Mouse (Mus musculus): ENCODE measurements around the gene Hist3h2a. TPM values are rescaled to one million over a fixed set of nuclear protein-coding genes. Genes with fewer than 3 reads are reported as not detected.
A peak's percentile ranks its signal among the peaks of the same experiment; 100 is the strongest.

Hist3h2a gene
- total RNA-seq, 4 experiments from 2014 or later = 54.1 to 63.0 (median 57.1) TPM

DNA sequence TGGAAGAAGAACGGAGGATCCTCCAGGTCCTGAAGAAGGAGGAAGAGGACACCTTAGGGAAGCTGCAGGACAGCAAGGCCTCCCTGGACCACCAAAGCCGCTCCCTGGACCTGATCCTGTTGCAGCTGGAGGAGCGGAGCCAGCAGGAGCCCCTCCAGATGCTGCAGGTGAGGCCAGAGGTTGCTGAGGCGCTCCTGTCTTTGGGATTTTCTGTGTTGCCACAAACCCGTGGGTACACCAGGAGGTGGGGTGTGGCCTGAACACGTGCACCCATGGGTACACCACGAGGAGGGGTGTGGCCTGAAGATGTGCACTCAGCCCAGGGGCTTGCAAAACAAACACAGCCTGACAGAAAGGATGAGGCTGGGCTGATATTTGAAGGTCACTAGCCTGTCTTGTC lies 14.1 kb downstream of the Hist3h2a start:
- no peak for DNase-seq (ENCODE audit: low spot score in 2 of 2)

DNA sequence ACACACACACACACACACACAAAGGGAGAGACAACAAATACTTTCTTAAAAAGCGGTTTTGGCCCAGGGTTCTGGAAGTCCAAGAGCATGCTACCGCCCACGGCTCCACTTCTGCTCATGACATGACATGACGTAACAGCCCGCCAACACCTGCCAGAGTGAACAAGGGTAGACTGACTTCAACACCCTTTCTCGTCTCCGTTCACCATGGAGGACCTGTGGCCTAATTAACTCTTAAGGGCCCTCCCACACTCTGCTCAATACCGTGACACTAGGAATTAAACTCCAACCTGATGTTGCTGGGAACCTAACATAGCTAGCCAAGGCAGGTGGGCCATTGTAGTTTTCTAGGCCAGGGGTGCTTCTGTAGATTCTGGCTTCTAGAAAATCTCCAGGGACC lies 14.5 kb downstream of the Hist3h2a start:
- no peak for DNase-seq (ENCODE audit: low spot score in 2 of 2)

DNA sequence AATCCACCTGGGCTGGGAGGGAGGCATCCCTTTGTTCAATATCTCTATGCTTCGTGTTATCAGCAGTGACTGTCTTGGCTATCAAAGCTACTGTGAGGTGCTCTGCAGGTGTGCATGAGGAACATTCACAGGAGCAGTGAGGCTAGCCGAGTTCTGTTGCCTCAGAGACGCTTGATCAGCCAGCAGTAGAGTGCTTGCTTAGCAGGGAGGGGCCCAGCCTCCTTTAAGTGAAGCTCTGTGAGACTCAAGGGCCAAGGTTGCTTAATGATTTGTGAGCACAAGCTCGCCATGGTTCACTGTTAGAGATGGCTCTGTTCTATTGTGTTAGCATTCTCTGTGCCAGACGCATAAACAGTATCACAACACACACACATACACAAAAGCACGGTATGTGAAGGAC lies 15.2 kb downstream of the Hist3h2a start:
- no peak for DNase-seq (ENCODE audit: low spot score in 2 of 2)

- no peak for DNase-seq (ENCODE audit: low spot score in 2 of 2)
Measured at GRCm38 (mm10) chr11:58970831-58971530, 16.5 kb downstream of the Hist3h2a start.

- DNase-seq (ENCODE audit: low spot score in 2 of 2) = no peak
Measured at GRCm38 (mm10) chr11:58971796-58972195, 17.3 kb downstream of the Hist3h2a start.

GRCm38 (mm10) chr11:58974414-58974813 lies 19.9 kb downstream of the Hist3h2a start:
- no peak for DNase-seq (ENCODE audit: low spot score in 2 of 2)

- DNase-seq (ENCODE audit: low spot score in 2 of 2) = no peak
Measured at GRCm38 (mm10) chr11:58977150-58977549, 22.7 kb downstream of the Hist3h2a start.

- no peak for DNase-seq (ENCODE audit: low spot score in 2 of 2)
Measured at GRCm38 (mm10) chr11:58977607-58978026, 23.1 kb downstream of the Hist3h2a start.

DNA sequence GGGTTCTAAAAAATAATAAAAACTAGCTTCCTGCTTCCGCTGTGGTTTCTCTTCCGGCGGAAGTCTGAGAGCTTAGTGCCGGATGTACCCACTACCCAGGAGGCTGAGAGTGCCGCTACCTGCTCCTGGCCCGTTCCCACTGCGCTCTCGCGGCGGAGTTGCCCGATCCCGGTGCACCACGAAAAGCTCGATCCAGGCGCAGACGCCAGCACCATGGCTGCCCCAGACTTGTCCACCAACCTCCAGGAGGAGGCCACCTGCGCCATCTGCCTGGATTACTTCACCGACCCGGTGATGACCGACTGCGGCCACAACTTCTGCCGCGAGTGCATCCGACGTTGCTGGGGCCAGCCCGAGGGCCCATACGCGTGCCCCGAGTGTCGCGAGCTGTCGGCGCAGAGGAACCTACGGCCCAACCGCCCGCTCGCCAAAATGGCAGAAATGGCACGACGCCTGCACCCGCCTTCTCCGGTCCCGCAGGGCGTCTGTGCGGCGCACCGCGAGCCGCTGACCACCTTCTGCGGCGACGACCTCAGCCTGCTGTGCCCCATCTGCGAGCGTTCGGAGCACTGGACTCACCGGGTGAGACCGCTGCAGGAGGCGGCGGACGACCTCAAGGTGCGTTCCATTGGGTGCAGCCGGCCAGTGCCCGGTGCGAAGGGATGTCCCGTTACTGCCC lies 23.7 kb downstream of the Hist3h2a start, which contains the start of gene Trim11:
Gene Trim11, plus strand, starts transcription at position 67 of the 679 bp plus-strand sequence.
- no peak for DNase-seq (ENCODE audit: low spot score in 2 of 2)

- no peak for DNase-seq (ENCODE audit: low spot score in 2 of 2)
Measured at GRCm38 (mm10) chr11:58978706-58979030, 24.2 kb downstream of the Hist3h2a start.

- no peak for DNase-seq (ENCODE audit: low spot score in 2 of 2)
Measured at GRCm38 (mm10) chr11:58979183-58979582, 24.7 kb downstream of the Hist3h2a start.

DNA sequence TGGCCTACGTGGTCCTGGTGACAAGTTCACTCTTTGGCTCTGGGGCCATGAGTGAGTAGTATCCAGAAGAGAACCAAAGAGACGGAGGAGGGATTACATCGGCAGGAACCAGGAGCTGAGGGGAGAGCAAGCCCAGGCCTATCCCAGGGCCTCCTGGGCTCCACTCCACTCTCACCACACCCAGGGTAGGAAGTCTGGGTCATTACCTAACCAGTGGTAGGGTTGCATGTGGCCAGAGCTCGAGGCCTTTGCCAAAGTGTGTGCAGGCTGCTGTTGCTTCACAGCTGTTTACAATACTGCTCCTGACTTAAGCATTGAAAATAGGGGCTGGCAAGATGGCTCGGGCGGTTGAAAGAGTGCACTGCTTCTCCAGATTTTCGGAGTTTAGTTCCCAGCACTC lies 25.2 kb downstream of the Hist3h2a start:
- no peak for DNase-seq (ENCODE audit: low spot score in 2 of 2)

GRCm38 (mm10) chr11:58980381-58980990 lies 26.0 kb downstream of the Hist3h2a start:
- DNase-seq (ENCODE audit: low spot score in 2 of 2) = no peak

DNA sequence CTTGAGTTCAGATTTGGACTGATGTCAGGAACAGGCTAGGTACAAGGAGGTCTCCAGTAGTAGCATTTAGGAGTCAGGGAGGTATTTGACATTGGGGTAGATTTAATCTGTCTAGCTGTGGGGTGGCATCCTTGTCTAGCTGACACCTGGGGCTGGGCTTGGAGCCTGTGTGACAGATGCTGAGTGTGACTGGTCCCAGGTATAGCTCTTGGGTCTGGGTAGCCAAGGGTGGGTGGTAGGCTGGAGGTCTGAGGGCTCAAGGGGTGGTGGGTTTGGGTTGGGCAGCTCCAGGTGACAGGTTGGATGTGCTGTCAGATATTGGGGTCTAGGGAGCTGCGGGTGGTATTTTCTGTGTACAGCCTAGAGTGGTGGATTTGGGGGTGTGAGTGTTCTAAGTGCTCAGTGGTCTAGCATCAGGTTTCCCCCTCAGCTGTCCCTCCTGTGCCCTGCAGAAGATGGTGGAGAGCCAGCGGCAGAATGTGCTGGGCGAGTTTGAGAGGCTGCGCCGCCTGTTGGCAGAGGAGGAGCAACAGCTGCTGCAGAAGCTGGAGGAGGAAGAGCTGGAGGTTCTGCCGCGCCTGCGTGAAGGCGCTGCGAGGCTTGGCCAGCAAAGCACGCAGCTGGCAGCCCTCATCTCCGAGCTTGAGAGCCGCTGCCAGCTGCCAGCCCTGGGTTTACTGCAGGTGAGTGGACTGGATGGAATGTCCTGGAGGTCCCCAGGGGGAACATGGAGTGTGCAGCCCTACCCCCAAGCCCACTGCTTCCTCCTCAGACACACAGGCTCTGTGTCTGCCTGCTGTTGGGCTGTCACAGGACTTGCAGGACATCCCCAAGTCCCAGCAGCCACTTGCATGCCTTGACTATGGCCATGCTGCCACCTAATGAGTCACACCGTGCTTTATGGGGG lies 27.3 kb downstream of the Hist3h2a start:
- DNase-seq (ENCODE audit: low spot score in 2 of 2) = peak in 1 of 2 experiments; percentile 74

DNA sequence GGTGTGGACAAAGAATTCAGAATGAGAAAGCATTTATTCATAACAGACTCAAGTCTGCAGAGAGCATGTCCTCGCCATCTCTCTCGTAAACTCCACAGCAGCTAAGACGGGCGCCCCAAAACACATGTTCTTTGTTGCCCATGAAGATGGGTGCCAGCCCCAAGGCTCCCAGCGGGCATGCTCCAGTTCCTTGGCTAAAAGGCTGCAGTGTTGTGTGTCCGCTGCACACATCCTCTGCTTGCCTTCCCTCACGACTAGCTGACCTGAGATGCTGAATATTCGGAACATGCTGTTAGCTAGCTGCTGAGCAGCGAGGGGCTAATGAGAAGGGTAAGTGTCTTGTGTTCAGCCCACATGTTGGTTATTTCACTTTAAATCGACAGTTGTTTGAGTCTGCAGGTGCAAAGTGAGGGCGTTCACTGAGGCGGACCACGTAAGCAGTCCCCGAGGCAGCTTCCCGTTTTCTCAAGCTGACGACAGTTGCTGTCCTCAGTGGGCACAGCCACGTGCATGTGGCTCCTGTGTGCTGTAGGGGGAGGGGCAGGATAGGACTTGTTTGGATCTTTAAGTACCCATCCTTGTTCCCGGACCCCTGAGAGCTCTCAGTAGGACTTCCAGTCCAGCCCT lies 28.1 kb downstream of the Hist3h2a start:
- no peak for DNase-seq (ENCODE audit: low spot score in 2 of 2)

- no peak for DNase-seq (ENCODE audit: low spot score in 2 of 2)
Measured at GRCm38 (mm10) chr11:58983691-58984341, 29.3 kb downstream of the Hist3h2a start.

DNA sequence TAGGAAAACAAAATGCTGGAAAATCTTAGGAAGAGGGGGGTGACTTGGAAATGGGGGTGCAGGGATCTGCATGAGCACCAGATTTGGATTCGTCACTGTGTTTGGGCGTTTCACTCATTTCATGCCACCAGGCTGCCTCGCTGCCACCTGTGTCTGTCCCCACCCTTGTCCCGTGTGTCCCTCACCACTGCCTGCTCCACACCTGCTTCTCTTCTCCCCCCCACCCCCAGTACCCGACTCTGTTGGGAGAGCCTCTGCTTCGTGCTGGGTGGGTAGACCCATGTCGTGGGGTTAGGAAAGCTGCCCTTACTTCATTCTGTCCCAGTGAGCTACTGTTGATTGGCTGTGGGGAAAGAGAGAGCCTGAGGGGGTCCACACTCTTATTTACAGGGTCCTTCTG lies 30.2 kb downstream of the Hist3h2a start:
- DNase-seq (ENCODE audit: low spot score in 2 of 2) = no peak

GRCm38 (mm10) chr11:58985299-58985917 lies 30.9 kb downstream of the Hist3h2a start:
- DNase-seq (ENCODE audit: low spot score in 2 of 2) = no peak

DNA sequence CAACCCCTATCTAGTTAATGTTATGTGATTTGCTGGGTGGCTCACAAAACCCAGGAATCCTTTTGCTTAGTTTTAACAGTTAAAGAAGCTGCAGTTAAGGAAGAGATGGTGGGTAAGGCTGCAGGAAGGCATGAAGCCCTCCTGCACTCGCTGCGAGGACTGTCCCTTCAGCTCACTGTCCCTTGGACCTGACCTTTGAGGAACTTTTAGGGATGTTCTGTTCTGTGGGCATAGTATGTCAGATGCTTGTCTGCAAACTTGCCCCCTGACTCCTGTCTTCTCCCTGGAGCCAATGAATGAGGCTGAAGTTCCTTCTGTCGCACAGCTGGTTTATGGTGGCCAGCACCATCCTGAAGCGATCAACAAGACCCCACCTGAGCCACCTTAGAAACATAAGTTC lies 34.7 kb downstream of the Hist3h2a start:
- DNase-seq (ENCODE audit: low spot score in 2 of 2) = no peak

DNA sequence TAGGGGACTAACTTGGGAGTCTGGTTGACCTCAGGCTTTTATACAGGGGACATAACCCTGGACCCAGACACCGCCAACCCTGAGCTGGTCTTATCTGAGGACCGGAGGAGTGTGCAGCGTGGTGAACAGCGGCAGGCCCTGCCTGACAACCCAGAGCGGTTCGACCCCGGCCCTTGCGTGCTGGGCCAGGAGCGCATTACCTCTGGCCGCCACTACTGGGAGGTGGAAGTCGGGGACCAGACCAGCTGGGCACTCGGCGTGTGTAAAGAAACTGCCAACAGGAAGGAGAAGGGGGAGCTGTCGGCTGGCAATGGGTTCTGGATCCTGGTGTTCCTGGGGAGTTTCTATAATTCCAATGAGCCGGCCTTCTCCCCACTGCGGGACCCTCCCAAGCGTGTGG lies 35.7 kb downstream of the Hist3h2a start:
- DNase-seq (ENCODE audit: low spot score in 2 of 2) = no peak
